Mouse (Mus musculus) cerebellum, adult 2 months (tissue): ENCODE results near the gene Crxos.

Experiments used
- CTCF ChIP-seq: fragments of 200-500 bp; IDR thresholded peaks from 2 replicates; pipeline ENCODE4 v1.5.1; 2011; ENCODE audit warnings: low read depth, mild to moderate bottlenecking, control low read depth, low read length, moderate library complexity, borderline replicate concordance; ENCODE audit not compliant: insufficient read depth
- POLR2A ChIP-seq: fragments of 200-500 bp; IDR thresholded peaks from 2 replicates; pipeline ENCODE4 v1.6.1; 2011; ENCODE audit warnings: low read length, control low read depth, borderline replicate concordance; ENCODE audit not compliant: insufficient read depth

- TF ChIP-seq CTCF (peak; percentile 94), POLR2A (peak; percentile 68; the same call in 1 of the 2 replicates)
Measured at GRCm38 (mm10) chr7:15948381-15948941, 66.0 kb downstream of the Crxos start.
